Mouse (Mus musculus): ENCODE measurements around the gene Akap6. TPM values are rescaled to one million over a fixed set of nuclear protein-coding genes. Genes with fewer than 3 reads are reported as not detected.

Akap6 gene
- 25.2 and 28.7 TPM in 2 replicates for polyA plus RNA-seq (2015; fragmentation: Nextera tagmentation; extraction: Ambion mirVana)

- Histone ChIP-seq H3K9me3 (no peaks in the 10 kb centered on the region), H3K27ac (peak within 1 kb of the TSS; percentile 94), H3K4me3 (replicated peaks) (peak within 1 kb of the TSS; percentile 55), H3K9ac (replicated peaks) (peak within 1 kb of the TSS; percentile 84), H3K36me3 (no peaks in the 10 kb centered on the region), H3K4me2 (replicated peaks) (peak within 1 kb of the TSS; percentile 85), H3K27me3 (no peaks in the 10 kb centered on the region), H3K4me1 (replicated peaks) (peaks cover 44% of the 10 kb centered on the region)
- ATAC-seq = peak; percentile 86
- WGBS = 9% methylated on average over 6 of the region's 6 CpGs
Measured at GRCm38 (mm10) chr12:52699146-52699545, at the start of gene Akap6. Gene Akap6, plus strand, starts transcription at chr12:52699383.

DNA sequence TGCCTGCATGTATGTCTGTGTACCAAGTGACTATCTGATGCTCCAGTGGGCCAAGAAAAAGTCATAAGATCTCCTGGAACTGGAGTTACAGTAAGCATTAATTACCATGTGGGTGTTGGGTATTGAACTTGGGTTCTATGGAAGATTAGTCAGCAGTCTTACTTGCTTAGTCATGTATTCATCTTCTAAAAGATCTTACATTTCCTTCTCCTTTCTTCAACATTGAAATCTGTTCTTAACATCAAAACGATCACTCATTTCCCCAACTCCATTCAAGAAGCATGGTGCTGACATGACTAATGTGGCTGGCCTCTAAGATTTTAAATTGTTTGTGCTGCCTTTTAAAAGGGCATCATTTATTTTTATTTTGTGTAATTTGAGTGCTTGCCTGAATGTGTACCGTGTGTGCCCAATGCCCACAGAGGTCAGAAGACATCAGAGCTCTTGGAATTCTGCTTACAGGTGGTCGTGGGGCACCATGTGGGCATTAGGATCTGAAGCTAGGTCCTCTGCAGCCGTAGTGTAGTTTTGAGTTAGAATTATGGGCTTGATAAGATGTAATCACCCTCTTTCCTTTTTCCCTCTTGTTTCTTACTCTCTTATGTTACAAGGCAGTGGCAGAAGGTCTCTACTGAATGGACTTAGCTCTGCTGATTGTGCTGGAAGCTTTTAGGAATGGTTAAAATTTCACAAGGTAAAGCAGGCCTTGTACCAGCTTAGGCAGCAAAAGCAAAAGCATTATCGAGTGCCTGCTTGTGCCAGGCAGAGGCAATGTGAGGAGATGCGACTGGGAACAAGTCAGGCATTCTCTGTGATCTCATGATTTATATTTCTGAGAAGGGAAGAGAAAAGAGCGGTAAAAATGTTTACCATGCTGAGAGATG, 36.0 kb upstream of the Akap6 start:
- Histone ChIP-seq H3K9me3 (no peaks in the 10 kb centered on the region), H3K9ac (replicated peaks) (no peak overlapping the region), H3K36me3 (no peaks in the 10 kb centered on the region), H3K4me3 (replicated peaks) (no peak overlapping the region), H3K4me2 (replicated peaks) (no peak overlapping the region), H3K4me1 (replicated peaks) (no peaks in the 10 kb centered on the region), H3K27me3 (no peaks in the 10 kb centered on the region), H3K27ac (no peak overlapping the region)
- WGBS = 89% methylated on average over 7 of the region's 7 CpGs
- ATAC-seq = no peak

DNA sequence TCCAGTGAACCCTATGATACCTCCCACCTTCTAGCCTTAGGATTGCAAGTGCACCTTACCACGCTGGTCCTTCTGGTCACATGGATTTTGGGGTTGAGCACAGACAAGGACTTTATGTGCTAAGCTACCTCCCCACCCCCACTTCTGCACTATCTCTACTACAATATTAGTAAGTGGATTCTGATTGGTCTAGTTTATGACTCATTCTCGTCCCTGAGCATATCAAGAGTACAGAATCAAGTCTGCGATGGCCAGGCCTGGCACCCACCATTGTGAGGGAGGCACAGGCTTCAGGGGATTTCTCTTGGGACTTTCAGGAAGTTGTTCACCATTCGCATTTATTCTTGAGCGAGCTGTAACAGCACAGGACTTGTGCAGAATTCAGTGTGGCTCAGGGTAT, 34.2 kb upstream of the Akap6 start:
- Histone ChIP-seq H3K27me3 (no peaks in the 10 kb centered on the region), H3K4me3 (replicated peaks) (no peak overlapping the region), H3K9ac (replicated peaks) (no peak overlapping the region), H3K4me1 (replicated peaks) (no peaks in the 10 kb centered on the region), H3K4me2 (replicated peaks) (no peak overlapping the region), H3K9me3 (no peaks in the 10 kb centered on the region), H3K36me3 (no peaks in the 10 kb centered on the region), H3K27ac (no peak overlapping the region)
- WGBS = 86% methylated on average over 5 of the region's 5 CpGs
- no peak for ATAC-seq

GRCm38 (mm10) chr12:52671436-52671835, 27.7 kb upstream of the Akap6 start:
- H3K4me3 ChIP-seq (replicated peaks) = no peak overlapping the region
- peak overlapping the region; percentile 15 for H3K4me2 ChIP-seq (replicated peaks)
- H3K27ac ChIP-seq = peak overlapping the region; percentile 81
- no peaks in the 10 kb centered on the region for H3K9me3 ChIP-seq
- no peak overlapping the region for H3K9ac ChIP-seq (replicated peaks)
- no peaks in the 10 kb centered on the region for H3K36me3 ChIP-seq
- H3K4me1 ChIP-seq (replicated peaks) = peaks cover 17% of the 10 kb centered on the region
- WGBS = 2% methylated on average over 7 of the region's 7 CpGs
- H3K27me3 ChIP-seq = no peaks in the 10 kb centered on the region
- ATAC-seq = peak; percentile 94

DNA sequence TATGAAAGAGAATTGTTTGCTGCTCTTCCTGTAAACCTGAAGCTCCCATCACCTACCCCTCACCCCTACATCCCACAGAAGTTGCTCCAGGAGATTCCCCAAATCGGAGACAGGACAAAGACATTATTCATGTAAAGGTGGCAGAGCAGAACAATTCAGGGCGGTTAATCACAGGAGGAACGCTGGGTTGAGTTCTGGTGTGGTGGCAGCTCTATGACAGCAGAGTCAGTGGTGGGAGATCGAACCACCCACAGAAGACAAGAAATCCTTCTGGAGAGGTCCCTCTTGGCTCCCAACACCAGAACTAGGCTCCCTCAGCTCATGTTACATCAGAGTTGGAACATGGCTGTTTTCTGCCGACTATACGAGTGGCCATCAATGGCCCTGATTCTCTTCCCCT, 27.2 kb upstream of the Akap6 start:
- WGBS = 23% methylated on average over 6 of the region's 6 CpGs
- ATAC-seq = no peak; the same call in 1 of the 2 replicates
- H3K4me1 ChIP-seq (replicated peaks) = peaks cover 17% of the 10 kb centered on the region
- no peaks in the 10 kb centered on the region for H3K36me3 ChIP-seq
- peak overlapping the region; percentile 15; the same call in 1 of the 2 replicates for H3K4me2 ChIP-seq (replicated peaks)
- no peaks in the 10 kb centered on the region for H3K9me3 ChIP-seq
- H3K4me3 ChIP-seq (replicated peaks) = no peak overlapping the region
- no peak overlapping the region for H3K9ac ChIP-seq (replicated peaks)
- H3K27ac ChIP-seq = peak overlapping the region; percentile 81
- H3K27me3 ChIP-seq = no peaks in the 10 kb centered on the region

DNA sequence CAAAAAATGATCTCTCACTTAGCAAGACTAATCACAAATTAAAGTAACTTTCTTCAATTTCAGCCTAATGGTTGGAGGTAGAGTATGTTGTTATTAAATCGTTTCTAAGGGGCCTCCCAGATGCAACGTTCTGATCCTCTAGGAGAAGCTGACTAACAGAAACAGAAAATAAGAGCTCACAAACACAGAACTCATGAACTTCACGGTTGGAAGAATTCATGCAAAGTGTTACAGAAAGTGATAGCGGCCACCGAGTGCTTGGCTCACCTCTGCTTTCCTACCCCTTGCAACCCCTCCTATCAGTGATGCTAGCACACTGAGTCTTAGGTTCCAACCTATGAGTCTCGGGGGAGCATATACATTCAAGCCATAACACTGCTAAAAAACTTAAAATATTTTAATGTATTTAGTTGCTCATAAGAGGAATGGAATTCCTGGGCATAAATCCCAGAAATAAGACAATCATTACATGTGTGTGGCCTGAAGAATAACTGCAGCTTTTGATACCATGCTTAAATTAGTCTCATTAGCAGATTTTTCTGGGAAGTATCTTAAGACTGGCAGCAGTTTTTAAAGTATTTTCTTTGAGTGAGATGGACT, 25.7 kb upstream of the Akap6 start:
- no peak for ATAC-seq

DNA sequence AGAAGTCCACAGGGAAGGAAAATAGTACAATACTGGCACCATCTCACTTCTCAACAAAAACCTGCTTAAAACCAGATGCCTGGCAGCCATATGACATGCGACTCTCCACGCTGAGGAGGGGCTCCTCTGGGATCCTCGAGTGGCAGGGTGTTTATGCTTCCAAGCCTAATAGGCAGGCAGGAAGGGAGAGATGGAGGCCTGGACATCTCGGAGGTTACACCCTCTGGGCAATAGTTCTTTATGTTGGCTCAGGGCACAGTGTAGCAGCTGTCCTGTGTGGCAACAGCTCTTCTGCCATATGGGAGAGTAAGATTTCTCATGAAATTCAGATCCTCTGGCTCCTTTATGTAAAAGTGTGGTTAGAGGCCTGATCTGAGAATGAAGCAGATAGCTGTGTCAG, 24.2 kb upstream of the Akap6 start:
- 30% methylated on average over 4 of the region's 4 CpGs for WGBS
- H3K4me1 ChIP-seq (replicated peaks) = peaks cover 17% of the 10 kb centered on the region
- ATAC-seq = peak; percentile 63; the same call in 1 of the 2 replicates
- H3K9ac ChIP-seq (replicated peaks) = no peak overlapping the region
- H3K27me3 ChIP-seq = no peaks in the 10 kb centered on the region
- H3K4me2 ChIP-seq (replicated peaks) = no peak overlapping the region
- H3K27ac ChIP-seq = peak overlapping the region; percentile 44
- H3K4me3 ChIP-seq (replicated peaks) = no peak overlapping the region
- no peaks in the 10 kb centered on the region for H3K36me3 ChIP-seq
- H3K9me3 ChIP-seq = no peaks in the 10 kb centered on the region

More for the DNA sequence above, 25.7 kb upstream of the Akap6 start:
- peaks cover 17% of the 10 kb centered on the region for H3K4me1 ChIP-seq (replicated peaks)
- no peaks in the 10 kb centered on the region for H3K27me3 ChIP-seq
- no peak overlapping the region for H3K27ac ChIP-seq
- no peak overlapping the region for H3K9ac ChIP-seq (replicated peaks)
- no peak overlapping the region for H3K4me3 ChIP-seq (replicated peaks)
- WGBS = 81% methylated on average over 6 of the region's 6 CpGs
- no peaks in the 10 kb centered on the region for H3K36me3 ChIP-seq
- no peak overlapping the region for H3K4me2 ChIP-seq (replicated peaks)
- no peaks in the 10 kb centered on the region for H3K9me3 ChIP-seq

GRCm38 (mm10) chr12:52687355-52687754, 11.8 kb upstream of the Akap6 start:
- ATAC-seq = no peak
- no peak overlapping the region for H3K27ac ChIP-seq
- H3K9me3 ChIP-seq = no peaks in the 10 kb centered on the region
- no peak overlapping the region for H3K9ac ChIP-seq (replicated peaks)
- H3K27me3 ChIP-seq = no peaks in the 10 kb centered on the region
- H3K36me3 ChIP-seq = no peaks in the 10 kb centered on the region
- H3K4me2 ChIP-seq (replicated peaks) = no peak overlapping the region
- WGBS = 69% methylated on average over 9 of the region's 9 CpGs
- H3K4me1 ChIP-seq (replicated peaks) = no peaks in the 10 kb centered on the region
- H3K4me3 ChIP-seq (replicated peaks) = no peak overlapping the region

DNA sequence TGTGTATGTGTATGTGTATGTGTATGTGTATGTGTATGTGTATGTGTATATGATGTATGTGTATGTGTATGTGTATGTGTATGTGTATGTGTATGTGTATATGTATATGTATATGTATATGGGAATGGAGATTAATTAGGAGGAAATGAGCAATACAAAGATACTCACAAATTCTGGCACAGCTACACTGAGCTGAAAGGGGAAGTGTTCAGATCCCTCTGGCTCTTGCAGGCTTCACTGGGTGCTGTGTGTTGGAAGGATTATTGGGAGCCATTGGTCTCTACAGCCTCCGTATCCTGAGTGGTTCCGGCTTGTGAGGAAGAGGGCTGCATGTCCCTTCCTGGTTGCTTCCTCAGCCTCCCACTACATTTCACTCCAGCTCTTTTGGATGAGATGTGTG, 10.5 kb upstream of the Akap6 start:
- H3K4me2 ChIP-seq (replicated peaks) = no peak overlapping the region
- no peaks in the 10 kb centered on the region for H3K9me3 ChIP-seq
- ATAC-seq = no peak
- H3K27me3 ChIP-seq = no peaks in the 10 kb centered on the region
- H3K27ac ChIP-seq = no peak overlapping the region
- H3K4me1 ChIP-seq (replicated peaks) = no peaks in the 10 kb centered on the region
- no peak overlapping the region for H3K9ac ChIP-seq (replicated peaks)
- 93% methylated on average over 2 of the region's 2 CpGs for WGBS
- H3K36me3 ChIP-seq = no peaks in the 10 kb centered on the region
- H3K4me3 ChIP-seq (replicated peaks) = no peak overlapping the region

DNA sequence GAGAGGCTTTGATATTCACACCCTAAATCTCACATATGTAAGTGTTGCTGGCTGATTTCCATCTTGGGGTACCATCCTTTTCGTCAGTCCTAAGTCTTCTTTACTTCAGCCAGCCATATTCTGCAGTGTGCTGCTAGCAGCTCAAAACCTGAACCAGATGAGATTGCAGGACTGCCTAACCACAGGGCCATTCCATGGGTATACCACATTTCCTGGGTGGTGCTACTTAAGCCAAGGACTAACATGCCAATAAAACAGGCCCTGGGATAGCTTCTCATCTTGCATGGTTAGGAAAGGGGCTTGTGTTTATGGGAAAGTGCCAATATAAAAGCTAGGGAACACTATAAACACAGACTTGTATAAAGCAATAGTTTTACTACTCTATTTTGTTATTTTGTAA, 7.6 kb upstream of the Akap6 start:
- Histone ChIP-seq H3K27me3 (no peaks in the 10 kb centered on the region), H3K4me1 (replicated peaks) (no peaks in the 10 kb centered on the region), H3K4me3 (replicated peaks) (no peak overlapping the region), H3K9ac (replicated peaks) (no peak overlapping the region), H3K36me3 (no peaks in the 10 kb centered on the region), H3K4me2 (replicated peaks) (no peak overlapping the region), H3K9me3 (no peaks in the 10 kb centered on the region), H3K27ac (no peak overlapping the region)
- 88% methylated on average over 1 of the region's 1 CpGs for WGBS
- ATAC-seq = no peak

DNA sequence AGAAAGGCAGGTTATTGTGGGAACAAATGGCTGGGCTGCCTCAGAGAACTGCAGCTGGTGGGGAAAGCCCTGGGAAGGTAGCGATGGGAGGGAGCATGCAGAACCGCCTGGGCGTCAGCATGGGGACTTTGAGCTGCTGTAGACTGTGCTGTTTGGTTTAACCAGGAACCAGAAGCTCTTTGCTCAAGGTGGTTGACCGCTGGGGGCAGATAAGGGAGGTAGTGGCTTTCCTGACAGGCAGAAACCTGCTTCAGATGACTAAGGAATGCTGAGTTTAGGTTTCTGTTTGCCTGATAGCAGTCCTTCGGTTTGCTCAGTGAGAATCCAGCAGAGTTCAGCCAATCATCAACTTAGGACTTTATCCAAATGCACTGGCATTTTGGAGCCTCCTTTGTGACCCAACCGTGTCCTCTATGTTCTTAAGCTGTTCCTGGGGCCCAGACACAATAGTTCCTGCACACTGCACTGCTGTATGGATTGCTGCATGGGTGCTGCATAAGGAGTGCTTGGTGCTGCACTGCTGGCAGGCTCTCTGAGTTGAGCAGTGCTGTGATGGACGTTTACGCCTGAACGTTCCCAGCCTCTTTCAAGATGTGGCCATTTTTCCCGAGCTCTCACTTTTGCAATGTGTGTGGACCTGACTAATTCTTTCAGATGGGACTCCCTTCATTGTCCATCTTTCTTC, 6.8 kb upstream of the Akap6 start:
- Histone ChIP-seq H3K4me3 (replicated peaks) (no peak overlapping the region), H3K36me3 (no peaks in the 10 kb centered on the region), H3K27ac (no peak overlapping the region), H3K4me2 (replicated peaks) (no peak overlapping the region), H3K27me3 (no peaks in the 10 kb centered on the region), H3K4me1 (replicated peaks) (peaks cover 2% of the 10 kb centered on the region), H3K9me3 (no peaks in the 10 kb centered on the region), H3K9ac (replicated peaks) (no peak overlapping the region)
- 66% methylated on average over 10 of the region's 10 CpGs for WGBS
- no peak for ATAC-seq

Measured in midbrain, embryonic 13.5 days (tissue).